Mouse (Mus musculus) CH12.LX (cell line): Measurements from ENCODE around the gene Megf11. TPM values are rescaled to one million over a fixed set of nuclear protein-coding genes. Genes with fewer than 3 reads are reported as not detected.

Experiments
- DNase-seq: peaks from one replicate; pipeline ENCODE4 v3.0.0-alpha.2; 2013; ENCODE audit errors: extremely low read depth
- H3K27ac ChIP-seq: 2 replicates; pipeline ENCODE4 v1.5.1; 2012; ENCODE audit warnings: low read depth, mild to moderate bottlenecking, control low read depth, moderate library complexity; ENCODE audit not compliant: insufficient read depth
- H3K27me3 ChIP-seq: replicated peaks from 2 replicates; pipeline ENCODE3; 2012; ENCODE audit warnings: inconsistent platforms
- H3K36me3 ChIP-seq, 2 experiments: replicated peaks in 1 of 2; 2 replicates each; pipeline versions ENCODE3 to v1.6.1; 2012; ENCODE audit warnings: inconsistent platforms in 1 of 2, low read length in 1 of 2, mild to moderate bottlenecking in 1 of 2, mixed read lengths in 1 of 2, moderate library complexity in 1 of 2; ENCODE audit not compliant: control insufficient read depth in 1 of 2, insufficient read depth in 1 of 2
- H3K4me1 ChIP-seq, 2 experiments: 2 replicates each; pipeline ENCODE4 v1.6.1; 2012; ENCODE audit warnings: inconsistent platforms in 1 of 2, moderate library complexity in 1 of 2; ENCODE audit not compliant: insufficient read depth in 2 of 2, control insufficient read depth in 1 of 2
- H3K4me2 ChIP-seq: 2 replicates; pipeline ENCODE4 v1.6.1; 2012; ENCODE audit warnings: low read depth, mild to moderate bottlenecking, control low read depth; ENCODE audit not compliant: poor library complexity, insufficient read depth, severe bottlenecking
- H3K4me3 ChIP-seq, 3 experiments: fragments of 150-350 bp in 1 of 3; sonication (generic) in 1 of 3; replicated peaks in 1 of 3; 2 replicates each; pipeline versions ENCODE3 to v1.5.1; 2011 to 2012; ENCODE audit warnings: low read depth in 2 of 3, low read length in 2 of 3, mild to moderate bottlenecking in 2 of 3, moderate library complexity in 2 of 3, control low read depth in 1 of 3, improper control_type of control experiment in 1 of 3, inconsistent platforms in 1 of 3, mixed read lengths in 1 of 3; ENCODE audit not compliant: poor library complexity in 1 of 3
- H3K79me2 ChIP-seq: replicated peaks from 2 replicates; pipeline ENCODE4 v1.6.1; 2012; ENCODE audit warnings: mild to moderate bottlenecking, moderate library complexity; ENCODE audit not compliant: control insufficient read depth, poor library complexity, insufficient read depth, severe bottlenecking; ENCODE audit errors: extremely low read depth
- H3K9ac ChIP-seq: 2 replicates; pipeline ENCODE4 v1.6.1; 2012; ENCODE audit warnings: low read depth, mild to moderate bottlenecking, control low read depth, moderate library complexity; ENCODE audit not compliant: insufficient read depth
- H3K9me3 ChIP-seq: replicated peaks from 2 replicates; pipeline ENCODE3; 2012; ENCODE audit warnings: low read length, inconsistent platforms, mixed read lengths
- CTCF ChIP-seq, 2 experiments: IDR thresholded peaks in 1 of 2; conservative IDR thresholded peaks in 1 of 2; 2 replicates each; pipeline ENCODE4 v1.5.1; 2011 to 2012; ENCODE audit warnings: low read depth in 2 of 2, low read length in 2 of 2, improper control_type of control experiment in 1 of 2, inconsistent platforms in 1 of 2, mild to moderate bottlenecking in 1 of 2, moderate library complexity in 1 of 2
- ELF1 ChIP-seq: IDR thresholded peaks from 2 replicates; pipeline ENCODE4 v1.6.1; 2014; ENCODE audit warnings: low read depth, mild to moderate bottlenecking, inconsistent platforms, low read length, improper control_type of control experiment
- EP300 ChIP-seq: IDR thresholded peaks from 2 replicates; pipeline ENCODE4 v1.6.1; 2011; ENCODE audit warnings: low read length, improper control_type of control experiment
- GABPA ChIP-seq: IDR thresholded peaks from 2 replicates; pipeline ENCODE4 v1.6.1; 2012; ENCODE audit warnings: low read depth, low read length, improper control_type of control experiment, inconsistent platforms; ENCODE audit not compliant: insufficient replicate concordance
- HCFC1 ChIP-seq: IDR thresholded peaks from 2 replicates; pipeline ENCODE4 v1.6.1; 2012; ENCODE audit warnings: low read depth, mild to moderate bottlenecking, inconsistent platforms, low read length, improper control_type of control experiment
- JUN ChIP-seq: IDR thresholded peaks from 2 replicates; pipeline ENCODE4 v1.6.1; 2011; ENCODE audit warnings: low read depth, mild to moderate bottlenecking, low read length, improper control_type of control experiment, moderate library complexity; ENCODE audit not compliant: insufficient read depth
- KAT2A ChIP-seq: IDR thresholded peaks from 2 replicates; pipeline ENCODE4 v1.6.1; 2012; ENCODE audit warnings: low read length, improper control_type of control experiment, inconsistent platforms; ENCODE audit not compliant: insufficient replicate concordance
- MAFK ChIP-seq: IDR thresholded peaks from 2 replicates; pipeline ENCODE4 v1.6.1; 2011; ENCODE audit warnings: low read length, improper control_type of control experiment; ENCODE audit not compliant: insufficient replicate concordance
- MAX ChIP-seq: IDR thresholded peaks from 2 replicates; pipeline ENCODE4 v1.6.1; 2011; ENCODE audit warnings: low read length, improper control_type of control experiment
- MEF2A ChIP-seq: IDR thresholded peaks from 2 replicates; pipeline ENCODE4 v1.6.1; 2014; ENCODE audit warnings: low read depth, mild to moderate bottlenecking, inconsistent platforms, low read length, improper control_type of control experiment, borderline replicate concordance
- MXI1 ChIP-seq: IDR thresholded peaks from 2 replicates; pipeline ENCODE4 v1.6.1; 2011; ENCODE audit warnings: mild to moderate bottlenecking, low read depth, low read length, improper control_type of control experiment
- MYC ChIP-seq: IDR thresholded peaks from 2 replicates; pipeline ENCODE4 v1.6.1; 2011; ENCODE audit warnings: low read depth, mild to moderate bottlenecking, improper control_type of control experiment, low read length
- POLR2A ChIP-seq: IDR thresholded peaks from 2 replicates; pipeline ENCODE4 v1.6.1; 2011; ENCODE audit warnings: low read depth, mild to moderate bottlenecking, improper control_type of control experiment, low read length
- RAD21 ChIP-seq: IDR thresholded peaks from 2 replicates; pipeline ENCODE4 v1.6.1; 2011; ENCODE audit warnings: low read depth, mild to moderate bottlenecking, low read length, improper control_type of control experiment, moderate library complexity
- RCOR1 ChIP-seq: conservative IDR thresholded peaks from 2 replicates; pipeline ENCODE4 v1.6.1; 2012; ENCODE audit warnings: low read depth, mild to moderate bottlenecking, inconsistent platforms, low read length, improper control_type of control experiment
- SIN3A ChIP-seq: IDR thresholded peaks from 2 replicates; pipeline ENCODE4 v1.6.1; 2012; ENCODE audit warnings: low read length, improper control_type of control experiment, inconsistent platforms
- TCF12 ChIP-seq: IDR thresholded peaks from 2 replicates; pipeline ENCODE4 v1.6.1; 2014; ENCODE audit warnings: low read depth, mild to moderate bottlenecking, inconsistent platforms, low read length, improper control_type of control experiment
- UBTF ChIP-seq: IDR thresholded peaks from 2 replicates; pipeline ENCODE4 v1.6.1; 2012; ENCODE audit warnings: low read depth, mild to moderate bottlenecking, inconsistent platforms, low read length, improper control_type of control experiment, moderate library complexity
- USF1 ChIP-seq: IDR thresholded peaks from 2 replicates; pipeline ENCODE4 v1.6.1; 2014; ENCODE audit warnings: low read depth, mild to moderate bottlenecking, inconsistent platforms, low read length, improper control_type of control experiment
- USF2 ChIP-seq: conservative IDR thresholded peaks from 2 replicates; pipeline ENCODE4 v1.6.1; 2011; ENCODE audit warnings: low read depth, low read length, improper control_type of control experiment
- ZMIZ1 ChIP-seq: IDR thresholded peaks from 2 replicates; pipeline ENCODE4 v1.6.1; 2012; ENCODE audit warnings: low read depth, mild to moderate bottlenecking, inconsistent platforms, low read length, improper control_type of control experiment
- ZNF384 ChIP-seq: IDR thresholded peaks from 2 replicates; pipeline ENCODE4 v1.6.1; 2012; ENCODE audit warnings: low read depth, low read length, improper control_type of control experiment, inconsistent platforms
- dilution Hi-C: fragments of 300-500 bp; cut with MboI; formaldehyde crosslinking; loops from 2 replicates; pipeline ENCODE4 v1.14.3; 2020; ENCODE audit warnings: low sequenced_read_pairs; ENCODE audit not compliant: extremely low pct_unique_long_range_greater_than_20kb, extremely low pct_ligation_motif_present
- in situ Hi-C: fragments of 300-500 bp; cut with MboI; formaldehyde crosslinking; loops from 3 replicates; pipeline ENCODE4 v1.14.3; 2019; ENCODE audit warnings: low sequenced_read_pairs, low pct_ligation_motif_present, low pct_unique_long_range_greater_than_20kb, mixed read lengths
- polyA plus RNA-seq: library from polyadenylated mRNA; unstranded; fragments of >175 nt; gene quantifications from 2 replicates; pipeline ENCODE4 v1.2.1, GENCODE M21; 2012; ENCODE audit warnings: low read depth; ENCODE audit not compliant: insufficient read length
- total RNA-seq, 2 experiments: library from RNA; depleted of rRNA; stranded (reverse); fragments of 300-350 nt in 1 of 2; fragments of >200 nt in 1 of 2; gene quantifications; 2 replicates each; pipeline ENCODE4 v1.2.3; 2012 to 2014

Megf11 gene
- total and polyA plus RNA-seq, 3 experiments: 0.04 to 0.59 TPM; not detected in 1

DNA sequence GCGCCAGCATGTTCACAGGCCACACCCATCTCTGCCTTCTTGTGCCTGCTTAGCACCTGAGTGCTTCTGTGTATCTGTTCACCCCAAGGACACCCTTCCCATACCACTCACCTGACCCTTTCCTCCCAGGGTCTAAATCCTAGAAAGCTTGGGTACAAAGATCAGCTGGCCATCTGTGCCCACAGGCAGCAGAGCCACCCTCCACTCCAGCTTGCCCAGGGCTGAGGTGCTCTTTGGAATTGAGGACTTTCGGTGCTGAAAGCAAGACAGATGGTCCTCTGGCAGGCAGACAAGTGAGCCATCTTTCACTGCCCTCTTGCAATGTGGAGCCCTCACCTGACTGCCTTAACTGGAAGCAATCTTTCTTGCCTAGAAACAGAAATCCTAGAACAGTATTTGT, 251.5 kb downstream of the Megf11 start:
- peaks cover 1% of the 10 kb centered on the region for H3K27me3 ChIP-seq
- no peaks in the 10 kb centered on the region for H3K9me3 ChIP-seq
- H3K27ac ChIP-seq: no peak overlapping the region
- in situ Hi-C loops: loop anchor here (10.0 kb wide), 1 partner anchor 48 kb away; no protein-coding TSS in a partner anchor
- dilution Hi-C loops: no loop called here
- TF ChIP-seq KAT2A (no peak), RCOR1 (no peak), RAD21 (no peak), TCF12 (no peak), GABPA (no peak), MEF2A (no peak), ZNF384 (no peak), USF1 (no peak), SIN3A (no peak), ZMIZ1 (no peak), MAX (no peak), JUN (no peak), USF2 (no peak), MAFK (no peak)
- DNase-seq: no peak
- no peaks in the 10 kb centered on the region for H3K79me2 ChIP-seq
- H3K9ac ChIP-seq: no peak overlapping the region
- peaks cover 3 to 16% of the 10 kb centered on the region in 2 experiments for H3K4me1 ChIP-seq
- no peaks in the 10 kb centered on the region for H3K36me3 ChIP-seq
- H3K4me2 ChIP-seq: no peak overlapping the region
- H3K4me3 ChIP-seq: no peak overlapping the region

DNA sequence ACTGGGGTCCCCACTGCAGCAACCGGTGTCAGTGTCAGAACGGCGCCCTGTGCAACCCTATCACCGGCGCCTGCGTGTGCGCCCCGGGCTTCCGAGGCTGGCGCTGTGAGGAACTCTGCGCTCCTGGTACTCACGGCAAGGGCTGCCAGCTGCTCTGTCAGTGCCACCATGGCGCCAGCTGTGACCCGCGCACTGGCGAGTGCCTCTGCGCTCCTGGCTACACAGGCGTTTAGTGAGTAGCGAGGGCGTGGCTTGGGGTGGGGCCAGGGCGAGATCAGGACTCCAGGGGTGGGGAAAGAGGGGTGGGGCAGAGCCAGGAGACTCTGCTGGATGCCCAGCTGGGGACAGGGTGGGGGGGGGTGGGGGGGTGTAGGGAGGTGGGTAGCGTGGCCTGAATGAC, 252.8 kb downstream of the Megf11 start:
- no peak overlapping the region for H3K4me2 ChIP-seq
- H3K9me3 ChIP-seq: no peaks in the 10 kb centered on the region
- dilution Hi-C loops (no loop called here), in situ Hi-C loops (loop anchor here (10.0 kb wide), 1 partner anchor 47 kb away; no protein-coding TSS in a partner anchor)
- TF ChIP-seq CTCF (conservative IDR thresholded peaks at IDR 0.05 in 1 of 2, IDR thresholded peaks at IDR 0.05 in 1 of 2; ENCODE audit: low read depth in 2 of 2, low read length in 2 of 2) (no peak), EP300 (no peak), ELF1 (no peak), POLR2A (no peak), MEF2A (no peak), ZMIZ1 (no peak), HCFC1 (no peak), MXI1 (no peak), UBTF (no peak), MYC (no peak), MAFK (no peak), USF1 (no peak)
- peaks cover 3 to 16% of the 10 kb centered on the region in 2 experiments for H3K4me1 ChIP-seq
- no peaks in the 10 kb centered on the region for H3K36me3 ChIP-seq
- peaks cover 3% of the 10 kb centered on the region for H3K27me3 ChIP-seq
- no peak overlapping the region for H3K27ac ChIP-seq
- no peak overlapping the region for H3K4me3 ChIP-seq
- H3K79me2 ChIP-seq: no peaks in the 10 kb centered on the region
- no peak for DNase-seq
- H3K9ac ChIP-seq: no peak overlapping the region
